Mouse (Mus musculus) cerebellum, adult 2 months (tissue): ENCODE measurements around the gene Nup160. TPM values are rescaled to one million over a fixed set of nuclear protein-coding genes. Genes with fewer than 3 reads are reported as not detected.
A peak's percentile ranks its signal among the peaks of the same experiment; 100 is the strongest.

Experiments used
- DNase-seq, 2 experiments: peaks; one replicate each; pipeline ENCODE4 v3.0.0; 2021
- H3K27ac ChIP-seq: fragments of 200-500 bp; 2 replicates; pipeline ENCODE4 v1.5.1; 2012; ENCODE audit warnings: low read length, control low read depth, inconsistent platforms; ENCODE audit not compliant: insufficient read depth
- H3K27me3 ChIP-seq: fragments of 200-500 bp; 2 replicates; pipeline ENCODE4 v1.6.1; 2012; ENCODE audit warnings: inconsistent platforms, mild to moderate bottlenecking, low read length, moderate library complexity; ENCODE audit not compliant: control insufficient read depth, insufficient read depth
- H3K4me1 ChIP-seq: fragments of 200-500 bp; 2 replicates; pipeline ENCODE4 v1.6.1; 2011; ENCODE audit warnings: low read length; ENCODE audit not compliant: control insufficient read depth, insufficient read depth
- H3K4me3 ChIP-seq: fragments of 200-500 bp; replicated peaks from 2 replicates; pipeline ENCODE3; 2011; ENCODE audit warnings: mild to moderate bottlenecking, low read depth, low read length, control low read depth; ENCODE audit not compliant: insufficient read depth
- CTCF ChIP-seq: fragments of 200-500 bp; IDR thresholded peaks from 2 replicates; pipeline ENCODE4 v1.5.1; 2011; ENCODE audit warnings: low read depth, mild to moderate bottlenecking, control low read depth, low read length, moderate library complexity, borderline replicate concordance; ENCODE audit not compliant: insufficient read depth
- POLR2A ChIP-seq: fragments of 200-500 bp; IDR thresholded peaks from 2 replicates; pipeline ENCODE4 v1.6.1; 2011; ENCODE audit warnings: low read length, control low read depth, borderline replicate concordance; ENCODE audit not compliant: insufficient read depth
- WGBS: fragments of 180-500 bp; shearing (Covaris S2); methylation state at CpG from one replicate; pipeline ENCODE4 v1.1.7; 2018; 5-methylcytosine and 5-hydroxymethylcytosine counted together
- polyA plus RNA-seq: library from polyadenylated mRNA; depleted of rRNA; stranded (reverse); fragments of >200 nt; gene quantifications from 2 replicates; pipeline ENCODE4 v1.2.3, GENCODE M21; 2012

Gene Nup160
- polyA plus RNA-seq, 1 experiment, result 15.6 TPM

DNA sequence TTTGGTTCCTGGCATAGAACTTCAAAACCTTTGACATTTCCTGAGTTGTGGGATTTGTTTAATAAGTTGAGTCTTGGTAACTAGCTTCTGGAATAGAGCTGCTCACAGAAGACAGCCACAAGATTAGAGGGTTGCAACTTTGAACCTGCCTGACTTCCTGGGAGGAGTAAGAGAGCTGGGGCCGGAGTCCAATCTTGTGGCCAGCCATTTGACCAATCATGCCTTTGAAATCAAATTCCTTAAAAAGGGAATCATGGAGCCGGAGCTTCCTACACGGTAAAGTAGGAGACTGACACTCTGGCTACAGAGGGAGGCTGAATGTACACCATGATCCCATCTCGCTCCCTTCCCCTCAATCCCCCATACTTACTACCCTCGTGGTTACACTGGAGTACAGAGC, 62.9 kb downstream of the Nup160 start:
- no peaks in the 10 kb centered on the region for H3K27me3 ChIP-seq
- no peaks in the 10 kb centered on the region for H3K4me1 ChIP-seq
- DNase-seq, result no peak
- TF ChIP-seq POLR2A (no peak), CTCF (no peak)
- H3K27ac ChIP-seq, result no peak overlapping the region
- no peak overlapping the region for H3K4me3 ChIP-seq
- WGBS, result 85% methylated on average over 5 of the region's 5 CpGs

GRCm38 (mm10) chr2:90744285-90745052, 67.5 kb downstream of the Nup160 start:
- peak; percentile 21 to 51 for DNase-seq
- WGBS, result 69% methylated on average over 12 of the region's 12 CpGs
- H3K27ac ChIP-seq, result peak overlapping the region; percentile 31; the same call in 1 of the 2 replicates
- H3K4me1 ChIP-seq, result no peaks in the 10 kb centered on the region
- H3K4me3 ChIP-seq, result peak overlapping the region; percentile 52
- no peaks in the 10 kb centered on the region for H3K27me3 ChIP-seq
- TF ChIP-seq POLR2A, result no peak
- no peak for TF ChIP-seq CTCF

DNA sequence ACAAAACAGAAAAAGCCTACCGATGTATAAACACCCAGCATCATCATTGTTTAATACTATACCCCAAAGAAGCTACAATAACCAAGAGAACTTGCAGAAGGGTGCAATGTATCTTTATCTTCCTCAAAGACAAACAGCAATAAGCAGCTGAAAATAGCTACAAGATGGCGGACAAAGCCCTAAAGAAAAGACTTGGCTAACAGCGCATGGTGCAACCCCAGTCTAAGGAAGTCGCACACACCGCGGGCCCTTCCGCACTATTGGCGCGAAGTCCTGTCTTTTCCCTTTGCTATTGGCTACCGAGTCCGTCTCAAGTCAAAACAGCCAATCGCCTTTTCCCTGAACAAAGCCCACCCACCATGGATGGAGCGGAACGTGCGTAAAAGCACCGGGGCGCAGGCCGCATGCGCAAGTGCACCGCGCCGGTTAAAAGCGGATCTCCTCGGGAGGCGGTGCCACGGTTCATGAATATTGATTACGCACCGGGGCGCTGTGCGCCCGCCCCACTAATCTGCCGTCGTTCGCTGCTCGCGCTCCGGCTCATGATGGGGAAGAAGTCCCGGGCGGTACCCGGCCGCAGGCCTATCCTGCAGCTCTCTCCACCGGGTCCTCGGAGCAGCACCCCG, 68.2 kb downstream of the Nup160 start, which contains the start of gene Fnbp4:
TSS of gene Fnbp4 (plus strand) at position 318 of the 626 bp plus-strand sequence.
- Histone ChIP-seq H3K4me1 (no peaks in the 10 kb centered on the region), H3K27me3 (no peaks in the 10 kb centered on the region), H3K27ac (peak within 1 kb of the TSS; percentile 50), H3K4me3 (peak within 1 kb of the TSS; percentile 99)
- WGBS, result under 1% methylated on average over 44 of the region's 44 CpGs
- peak; percentile 98 to 99 for DNase-seq
- TF ChIP-seq POLR2A (peak; percentile 56; the same call in 1 of the 2 replicates), CTCF (no peak)

DNA sequence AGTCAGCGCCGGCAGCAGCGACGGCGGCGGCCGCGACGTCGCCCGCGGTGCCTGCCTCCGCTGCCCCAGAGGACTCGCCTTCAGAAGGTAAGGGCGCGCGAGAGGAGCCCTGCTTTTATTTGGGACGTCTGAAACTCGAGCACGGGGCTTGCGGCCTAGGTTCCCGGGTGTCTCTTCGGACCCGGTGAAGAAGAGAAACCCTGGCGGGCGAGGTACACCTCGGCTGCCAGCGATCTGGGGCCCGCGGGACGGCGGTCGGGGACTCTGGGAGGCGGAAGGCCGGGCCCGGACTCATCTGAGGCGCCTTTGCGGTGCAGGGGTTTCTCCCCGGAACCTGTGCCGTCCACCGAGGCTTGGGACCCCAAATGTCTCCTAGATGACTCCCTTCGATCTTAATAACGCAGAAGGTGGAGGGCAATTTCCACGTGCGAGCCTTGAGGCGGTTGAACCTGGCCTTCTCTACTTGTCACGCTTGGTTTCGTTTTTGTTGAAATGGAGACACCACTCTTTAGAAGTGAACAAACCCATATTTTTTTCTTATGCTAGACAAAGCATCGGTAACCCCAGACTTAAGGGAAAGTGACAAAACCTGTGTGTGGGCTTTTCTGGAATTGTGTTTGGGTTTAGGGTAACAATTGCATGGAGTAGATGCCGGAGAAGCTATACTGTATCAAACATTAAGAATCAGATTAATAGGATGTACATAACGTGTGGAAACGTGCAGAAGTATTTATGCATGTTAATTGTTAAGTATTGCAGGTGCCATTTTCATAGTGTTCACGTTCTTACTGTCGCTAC, 68.9 kb downstream of the Nup160 start:
- no peaks in the 10 kb centered on the region for H3K27me3 ChIP-seq
- no peak for DNase-seq
- WGBS, result under 1% methylated on average over 54 of the region's 54 CpGs
- no peak for TF ChIP-seq CTCF
- TF ChIP-seq POLR2A, result no peak
- no peaks in the 10 kb centered on the region for H3K4me1 ChIP-seq
- peak overlapping the region; percentile 50 for H3K27ac ChIP-seq
- H3K4me3 ChIP-seq, result peak overlapping the region; percentile 99

- Histone ChIP-seq H3K27me3 (no peaks in the 10 kb centered on the region), H3K27ac (no peak overlapping the region), H3K4me1 (no peaks in the 10 kb centered on the region), H3K4me3 (peak overlapping the region; percentile 99)
- DNase-seq, result peak in 1 of 2 experiments; percentile 35
- no peak for TF ChIP-seq POLR2A
- no peak for TF ChIP-seq CTCF
- 1% methylated on average over 4 of the region's 4 CpGs for WGBS
Measured at GRCm38 (mm10) chr2:90746538-90746865, 69.5 kb downstream of the Nup160 start.

DNA sequence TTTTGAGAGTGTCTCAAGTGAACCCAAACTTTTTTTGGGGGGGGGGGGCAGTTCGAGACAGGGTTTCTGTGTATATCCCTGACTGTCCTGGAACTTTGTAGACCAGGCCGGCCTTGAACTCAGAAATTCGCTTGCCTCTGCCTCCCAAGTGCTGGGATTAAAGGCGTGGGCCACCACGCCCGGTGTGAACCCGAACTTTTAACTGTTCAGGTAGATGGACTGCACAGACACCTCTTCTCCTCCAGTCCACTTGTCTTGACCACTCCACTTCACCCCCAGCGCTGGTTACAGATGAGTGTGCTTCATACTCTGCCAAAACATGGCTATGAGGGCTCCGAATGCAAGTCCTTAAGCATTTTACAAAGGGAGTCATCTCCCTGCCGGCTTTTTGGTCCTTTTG, 70.1 kb downstream of the Nup160 start:
- Histone ChIP-seq H3K4me3 (peak overlapping the region; percentile 4), H3K27me3 (no peaks in the 10 kb centered on the region), H3K27ac (no peak overlapping the region), H3K4me1 (no peaks in the 10 kb centered on the region)
- TF ChIP-seq POLR2A (no peak), CTCF (no peak)
- WGBS, result 91% methylated on average over 10 of the region's 10 CpGs
- no peak for DNase-seq

- WGBS, result 68% methylated on average over 6 of the region's 6 CpGs
- Histone ChIP-seq H3K4me3 (no peak overlapping the region), H3K27me3 (no peaks in the 10 kb centered on the region), H3K27ac (no peak overlapping the region), H3K4me1 (no peaks in the 10 kb centered on the region)
- DNase-seq, result no peak
- TF ChIP-seq CTCF, result no peak
- TF ChIP-seq POLR2A, result no peak
Measured at GRCm38 (mm10) chr2:90749676-90750459, 72.9 kb downstream of the Nup160 start.
